Mouse (Mus musculus): ENCODE measurements around the gene Tab1.

DNA sequence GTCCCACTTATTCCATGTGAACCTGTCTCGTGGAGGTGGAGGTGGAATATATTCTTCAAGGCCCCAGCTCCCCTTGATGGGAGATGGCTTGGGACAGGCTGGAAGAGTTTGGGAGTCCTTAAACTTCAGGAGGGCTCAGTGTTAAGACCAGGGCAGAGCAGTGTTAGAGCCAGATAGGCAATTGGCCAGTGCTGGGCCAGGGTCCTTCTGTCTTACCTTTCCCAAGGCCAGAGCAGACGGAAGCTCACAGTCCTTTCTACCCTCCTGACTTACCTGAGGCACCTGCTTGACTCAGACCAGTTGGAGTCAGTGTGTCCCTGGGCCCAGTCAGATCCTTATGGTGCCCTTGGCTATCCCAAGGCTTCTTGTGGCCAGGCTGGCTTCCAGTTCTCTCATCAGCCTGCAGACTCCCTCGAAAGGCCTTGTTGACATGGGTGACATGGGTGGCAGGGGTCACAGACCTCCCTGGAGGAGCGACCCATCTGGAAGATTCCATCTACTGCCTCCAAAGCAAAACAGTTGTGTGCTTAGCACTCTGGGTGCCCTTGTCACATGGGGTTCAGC is 29.6 kb downstream of the Tab1 start:
- TF ChIP-seq POLR2A (IDR thresholded peaks at IDR 0.05; ENCODE audit: low read depth, low read length) (no peak), USF1 (IDR thresholded peaks at IDR 0.05; ENCODE audit: low read depth, low read length) (no peak), MAX (IDR thresholded peaks at IDR 0.05; ENCODE audit: low read length) (no peak), POLR2AphosphoS2 (IDR thresholded peaks at IDR 0.05; ENCODE audit: low read depth, low read length) (no peak), MYC (IDR thresholded peaks at IDR 0.05; ENCODE audit: low read depth, low read length) (no peak), CTCF (conservative IDR thresholded peaks at IDR 0.05 in 1 of 2, IDR thresholded peaks at IDR 0.05 in 1 of 2; ENCODE audit: low read depth in 2 of 2, low read length in 2 of 2) (no peak), PAX5 (IDR thresholded peaks at IDR 0.05; ENCODE audit: low read length) (no peak), CHD1 (IDR thresholded peaks at IDR 0.05; ENCODE audit: low read depth, low read length) (no peak), MXI1 (IDR thresholded peaks at IDR 0.05; ENCODE audit: low read depth, low read length) (no peak), E2F4 (IDR thresholded peaks at IDR 0.05; ENCODE audit: insufficient replicate concordance, low read depth, low read length) (no peak), ZC3H11A (IDR thresholded peaks at IDR 0.05; ENCODE audit: low read depth, low read length) (no peak)

All from CH12.LX (cell line).